Mouse (Mus musculus) lung, adult 2 months (tissue): ENCODE measurements around the gene Pus7.

ENCODE experiments used
- CTCF ChIP-seq: fragments of 200-500 bp; IDR thresholded peaks from 2 replicates; pipeline ENCODE4 v1.5.1; 2011; ENCODE audit warnings: mild to moderate bottlenecking, low read length, control low read depth; ENCODE audit not compliant: insufficient read depth
- POLR2A ChIP-seq: fragments of 200-500 bp; IDR thresholded peaks from 2 replicates; pipeline ENCODE4 v1.6.1; 2011; ENCODE audit warnings: low read depth, mild to moderate bottlenecking, control low read depth, low read length, borderline replicate concordance; ENCODE audit errors: extremely low read depth

DNA sequence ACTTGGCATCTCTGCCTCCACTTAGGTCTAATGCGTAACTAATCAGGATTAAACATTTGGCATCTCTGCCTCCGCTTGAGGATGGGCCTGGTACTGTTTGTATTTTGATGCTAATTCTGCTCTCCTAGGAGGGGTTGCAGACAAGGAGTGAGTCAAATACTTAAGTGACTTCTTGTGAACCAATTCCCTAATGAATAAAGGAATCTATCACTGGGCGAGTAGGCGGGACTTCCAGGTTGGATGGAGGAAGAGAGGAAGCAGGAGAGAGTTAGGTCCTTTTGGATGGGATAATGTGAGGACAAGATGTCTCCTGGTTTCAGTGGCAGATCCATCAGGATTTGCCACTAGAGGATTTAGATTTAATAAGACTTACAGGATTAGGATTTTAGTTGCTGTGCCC lies 46.4 kb downstream of the Pus7 start:
- TF ChIP-seq CTCF (no peak), POLR2A (no peak)
